Mouse (Mus musculus) naive thymus-derived CD4-positive, alpha-beta T cell, adult 2 months (primary cell): ENCODE data around the gene Tmco5.

Experiments
- DNase-seq: peaks from one replicate; pipeline ENCODE4 v3.0.0-alpha.2; 2011; ENCODE audit warnings: low read depth

The Tmco5 gene

DNA sequence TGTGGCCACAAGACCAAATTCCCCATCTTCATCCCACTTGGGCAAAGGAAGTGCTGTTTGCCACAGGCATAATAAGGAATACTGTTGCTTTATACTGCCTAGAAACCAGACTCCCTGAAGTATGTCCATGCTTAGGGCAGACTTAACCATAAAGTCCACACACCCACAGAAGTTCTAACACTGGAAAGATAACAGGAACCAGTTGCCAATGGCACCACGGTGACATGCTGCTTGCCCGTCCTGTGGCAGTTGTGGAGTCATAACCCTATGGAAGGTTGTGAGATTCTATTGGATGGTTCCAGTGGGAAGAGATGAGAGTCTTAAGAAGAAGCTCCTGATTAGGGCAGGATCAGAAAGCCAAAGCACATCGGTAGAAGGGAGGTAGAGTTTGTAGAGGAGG lies at the start of gene Tmco5:
TSS of gene Tmco5 (plus strand) at position 301 of the 400 bp plus-strand sequence.
- DNase-seq = no peak

DNA sequence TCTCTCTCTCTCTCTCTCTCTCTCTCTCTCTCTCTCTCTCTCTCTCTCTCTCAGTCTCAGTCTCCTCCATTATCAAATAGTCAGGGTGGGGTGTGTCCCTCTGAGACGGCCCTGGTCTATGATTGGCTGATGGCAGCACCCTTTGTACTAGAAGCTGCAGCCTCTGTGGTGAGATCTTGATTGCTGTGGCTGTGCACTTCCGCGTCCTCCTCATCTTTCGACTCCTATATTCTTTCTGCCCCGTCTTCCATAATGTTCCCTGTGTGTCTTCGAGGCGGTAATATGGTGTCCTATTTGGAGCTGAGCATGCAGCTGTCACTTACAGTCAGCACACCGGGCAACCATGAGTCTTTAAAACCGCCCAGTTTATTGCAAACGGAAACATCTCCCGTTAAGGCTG lies 46.6 kb upstream of the Tmco5 start:
- no peak for DNase-seq

DNA sequence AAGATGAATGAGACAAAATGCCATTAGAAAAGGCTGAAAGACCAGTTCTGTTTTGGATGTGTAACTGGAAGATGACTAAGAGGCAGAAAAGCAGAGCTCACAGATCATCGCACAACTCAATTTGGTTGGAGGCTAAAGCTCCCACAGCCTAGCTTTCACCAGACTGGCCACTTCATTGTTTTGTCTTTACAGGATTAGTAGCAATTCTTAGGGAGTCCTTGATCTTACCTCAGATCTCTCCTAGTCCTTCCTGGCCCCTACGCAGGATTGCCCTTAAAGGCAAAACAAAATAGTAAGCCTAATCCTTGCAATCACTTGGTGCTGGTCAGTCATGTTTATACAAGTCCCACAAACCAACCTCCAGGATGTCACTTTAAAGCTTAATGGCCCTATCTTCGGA lies 40.7 kb upstream of the Tmco5 start:
- no peak for DNase-seq

DNA sequence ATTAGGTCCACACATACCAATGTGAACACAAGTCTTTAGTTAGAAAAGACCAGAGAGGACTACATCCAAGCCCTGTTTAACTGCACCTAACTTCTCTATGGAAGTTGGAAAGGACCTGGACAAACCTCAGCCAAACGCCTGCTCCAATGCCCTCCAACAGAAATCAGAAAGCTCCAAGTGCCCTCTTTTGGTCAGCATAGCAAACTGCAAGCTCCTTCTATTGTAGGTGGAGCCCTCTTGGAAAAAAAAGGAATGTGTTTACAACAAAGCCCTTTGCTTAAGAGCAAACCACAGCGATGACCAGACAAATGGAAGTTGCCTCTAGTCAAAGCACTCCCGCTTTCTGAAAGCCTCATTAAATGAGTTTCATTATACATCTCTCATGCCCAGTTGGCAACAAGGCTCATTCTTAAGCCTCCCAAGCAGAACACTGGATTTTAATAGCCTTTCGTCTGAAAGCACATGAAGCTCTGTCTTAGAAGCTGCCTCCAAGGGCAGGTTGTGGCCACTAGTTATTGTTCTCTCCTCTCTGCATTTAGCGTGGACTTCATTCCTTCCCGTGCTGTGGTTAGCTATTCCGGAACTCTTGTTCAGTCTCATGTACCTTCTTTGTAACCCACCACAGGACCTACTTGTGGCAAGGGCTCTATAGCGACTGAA lies 39.8 kb upstream of the Tmco5 start:
- DNase-seq = no peak

DNA sequence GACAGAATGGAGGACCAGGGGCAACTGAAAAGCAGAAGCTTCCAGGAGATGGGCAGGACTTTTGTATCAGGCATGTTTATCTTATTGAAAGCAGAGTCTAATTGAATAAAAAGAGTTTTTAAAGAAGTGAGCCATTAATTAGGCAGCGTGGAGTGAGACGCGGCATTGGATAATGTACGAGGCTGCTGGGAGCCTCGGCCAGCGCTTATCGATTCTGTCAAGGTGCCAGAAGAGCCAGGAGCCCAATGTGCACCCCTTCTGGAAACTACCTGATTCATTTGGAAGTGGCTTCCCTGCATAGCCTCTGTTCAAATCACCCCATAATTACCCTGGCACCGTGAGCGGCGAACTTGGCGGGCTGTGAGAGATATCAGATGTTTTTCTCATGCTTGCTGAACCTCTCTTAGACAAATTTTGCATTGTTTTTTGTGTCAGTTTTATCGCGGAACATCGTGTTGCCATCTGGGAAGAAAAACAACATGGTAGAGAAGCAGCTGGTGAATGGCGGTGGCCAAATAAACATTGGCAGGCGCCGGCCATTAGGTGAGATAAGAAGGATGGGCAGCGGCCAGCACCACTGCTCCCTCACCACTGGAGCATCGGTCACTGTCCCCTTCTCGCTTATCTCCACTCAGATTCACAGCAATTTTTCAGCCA lies 28.4 kb upstream of the Tmco5 start:
- DNase-seq = no peak

DNA sequence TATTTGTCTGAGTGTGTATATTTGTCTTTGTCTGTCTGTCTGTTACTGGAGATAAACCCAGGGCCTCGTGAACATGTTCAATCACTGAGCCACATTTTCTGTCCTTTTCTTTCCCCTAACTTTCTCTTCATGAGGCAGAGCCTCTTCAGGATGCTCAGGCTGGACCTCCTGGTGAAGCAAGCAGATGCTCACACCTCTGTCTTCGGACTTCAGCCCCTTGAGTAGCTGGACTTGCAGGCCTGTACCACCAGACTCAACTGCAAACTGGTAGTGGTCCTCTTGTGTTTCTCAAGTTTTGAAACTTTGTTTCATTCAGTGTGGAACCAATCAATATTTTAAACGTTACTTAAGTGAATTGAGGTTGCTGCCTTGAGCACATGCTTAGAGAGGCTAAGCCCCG lies 27.1 kb upstream of the Tmco5 start:
- no peak for DNase-seq

DNA sequence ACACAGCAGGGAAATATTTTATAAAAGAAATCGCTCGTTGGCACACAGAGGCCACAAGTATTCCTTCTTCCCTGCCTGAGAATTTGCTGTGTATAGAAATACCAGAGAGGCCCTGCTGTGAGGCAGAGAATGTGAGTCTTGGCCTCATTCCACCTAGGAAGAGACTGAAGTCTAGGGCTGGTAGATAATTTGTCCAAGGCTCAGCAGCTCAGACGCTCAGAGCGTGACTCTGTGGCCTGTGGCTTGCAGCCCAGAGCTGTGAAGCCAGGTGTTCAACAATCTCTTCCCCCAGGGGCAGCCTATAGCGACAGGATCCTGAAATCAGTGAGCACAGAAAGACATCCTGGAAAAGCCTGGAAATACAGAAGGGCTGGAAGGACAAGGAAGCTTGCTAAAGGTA lies 26.2 kb upstream of the Tmco5 start:
- no peak for DNase-seq

DNA sequence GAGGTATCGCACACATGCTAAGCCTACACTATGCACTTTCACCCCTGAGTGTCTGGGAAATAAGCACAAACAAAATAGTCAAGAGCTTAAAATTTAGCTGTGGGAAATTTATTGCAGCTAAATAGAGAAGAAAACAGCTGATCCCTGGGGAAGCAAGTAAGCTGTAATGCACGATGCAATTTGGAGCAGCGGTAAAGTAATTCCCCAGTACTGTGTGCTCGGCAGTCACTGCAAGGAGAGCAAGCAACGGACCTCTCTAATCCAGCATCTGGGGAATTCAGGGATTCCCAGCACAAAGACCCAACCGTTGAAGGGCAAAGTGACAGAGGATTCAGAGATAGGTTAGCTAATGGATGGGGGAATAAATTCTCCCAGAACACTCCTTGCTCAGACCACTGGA lies 19.8 kb upstream of the Tmco5 start:
- no peak for DNase-seq

DNA sequence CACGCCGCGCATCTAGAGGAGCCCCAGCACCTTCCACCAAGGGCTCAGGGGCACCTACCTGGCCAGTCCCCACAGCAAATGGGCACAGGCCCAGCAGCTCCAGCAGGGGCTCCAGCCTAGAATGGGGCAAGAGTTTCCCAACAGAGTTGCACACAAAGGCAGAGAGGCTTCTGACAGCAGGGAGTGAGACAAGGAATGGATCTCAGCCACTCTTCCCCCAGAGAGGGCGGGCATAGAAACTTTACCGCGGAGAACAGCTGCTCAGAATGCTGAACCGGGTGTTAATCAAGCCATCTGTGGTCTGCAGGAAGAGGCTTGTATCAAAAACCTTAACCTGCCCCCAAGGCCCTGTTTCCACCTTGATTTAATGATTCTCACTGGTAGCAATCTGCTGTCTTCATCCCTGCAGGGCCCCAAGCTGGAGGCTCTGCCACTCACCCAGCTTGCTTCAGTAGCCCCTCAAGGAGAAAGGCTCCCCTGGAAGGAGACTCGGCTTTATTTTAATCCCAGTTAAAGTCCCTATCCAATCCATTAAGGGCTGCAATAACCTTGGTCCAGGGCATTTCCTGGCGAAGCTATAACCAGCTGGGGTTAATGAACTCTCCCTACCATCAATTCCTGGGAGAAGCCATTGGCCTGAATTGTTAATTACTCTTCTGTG lies 1.4 kb upstream of the Tmco5 start:
- DNase-seq = no peak

DNA sequence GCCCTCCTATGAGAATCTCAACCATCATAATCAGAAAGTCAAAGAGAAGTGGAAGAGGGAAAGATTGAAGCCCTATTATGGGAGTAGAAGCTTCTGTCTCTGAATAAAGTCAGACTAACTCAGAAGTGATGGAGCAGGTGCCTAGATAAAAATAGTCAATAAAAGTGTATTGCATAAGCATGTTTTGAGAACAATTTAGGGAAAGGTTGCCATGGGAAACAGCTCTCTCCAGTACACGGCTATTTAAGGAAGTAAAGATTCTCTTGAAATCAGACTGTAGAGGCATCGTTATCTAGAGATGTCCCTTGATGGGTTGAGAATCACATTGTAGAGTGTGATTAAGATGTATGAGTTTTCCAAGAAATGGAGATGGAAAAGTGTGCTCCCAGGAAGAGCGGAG lies 1.2 kb downstream of the Tmco5 start:
- no peak for DNase-seq

DNA sequence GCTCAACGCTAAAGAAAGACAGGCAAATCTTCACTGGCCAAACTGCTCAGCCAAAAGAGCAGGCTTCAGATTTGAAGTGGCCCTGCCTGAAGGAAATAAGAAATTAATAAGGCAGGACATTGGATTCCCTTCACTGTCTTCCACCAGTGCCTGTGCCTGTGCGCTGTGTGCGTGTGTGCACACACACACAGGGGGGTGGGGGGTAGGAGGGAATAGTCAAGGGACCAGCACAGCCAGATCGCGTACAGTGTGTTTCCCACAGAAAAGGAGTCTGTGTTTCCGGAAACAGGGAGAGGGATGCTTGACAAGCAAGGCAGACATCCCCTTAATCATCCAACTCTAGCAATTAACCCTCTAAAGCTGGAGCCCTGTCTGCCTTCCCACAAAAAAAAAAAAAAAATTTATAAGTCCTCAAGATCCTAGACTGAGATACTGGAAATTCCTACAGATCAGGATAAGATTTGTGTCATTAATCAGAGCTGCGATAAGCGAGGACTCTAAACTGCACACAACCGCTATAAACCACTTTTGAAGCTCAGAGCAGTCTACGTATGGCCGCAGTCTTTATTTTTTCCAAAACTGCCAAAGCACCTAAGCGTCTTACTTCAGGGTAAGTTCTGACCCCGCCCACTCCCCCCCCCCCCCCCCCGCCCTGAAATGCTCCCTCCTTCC lies 15.0 kb downstream of the Tmco5 start:
- DNase-seq = no peak

DNA sequence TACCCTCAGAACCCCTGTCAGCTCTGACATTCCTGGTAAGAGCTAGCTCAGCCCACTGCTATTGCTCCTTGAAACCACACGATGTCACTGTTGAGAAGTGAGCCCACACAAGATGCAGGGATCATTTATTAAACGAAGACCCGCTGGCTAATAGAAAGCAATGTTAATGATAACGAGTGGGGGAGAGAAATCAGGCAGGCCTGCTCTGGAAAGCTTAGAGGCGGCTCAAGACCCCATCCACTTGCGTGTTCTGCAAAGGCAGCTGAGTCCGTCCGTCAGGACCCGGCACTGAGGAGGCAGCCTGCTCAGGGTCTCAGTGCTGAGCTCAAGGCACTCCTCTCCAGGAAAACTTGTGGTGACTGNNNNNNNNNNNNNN lies 15.5 kb downstream of the Tmco5 start:
- peak; percentile 36 for DNase-seq

DNA sequence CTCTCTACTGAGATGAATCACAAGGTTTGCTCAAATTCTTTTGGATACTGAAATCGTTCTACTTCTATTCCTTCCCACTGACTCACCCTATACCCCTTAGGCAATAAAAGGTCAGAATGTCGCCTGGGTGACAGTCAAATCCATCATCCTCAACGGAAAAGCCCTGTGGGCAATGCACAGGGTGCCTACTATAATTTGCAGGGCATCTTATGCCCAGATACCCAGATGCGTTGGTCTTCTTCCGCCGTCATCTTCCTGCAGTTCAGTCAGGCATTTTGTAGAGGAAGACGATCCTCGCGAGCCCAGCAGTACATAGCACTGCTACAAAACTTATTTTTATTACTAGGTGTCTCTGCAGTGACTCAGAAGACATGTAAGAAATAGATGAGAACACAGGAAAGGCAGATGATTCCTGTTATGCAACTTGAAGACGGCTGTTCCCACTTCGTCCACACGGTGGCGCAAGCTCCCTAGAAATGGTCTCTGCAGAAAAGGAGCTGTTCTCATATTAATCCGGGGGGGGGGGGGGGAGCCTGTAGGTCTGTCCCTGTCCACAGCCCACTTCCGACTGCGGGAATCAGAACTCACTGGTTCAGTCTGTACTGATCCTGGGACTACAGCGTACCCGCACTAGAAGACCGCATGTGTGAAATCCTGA lies 21.3 kb downstream of the Tmco5 start:
- peak; percentile 84 for DNase-seq

DNA sequence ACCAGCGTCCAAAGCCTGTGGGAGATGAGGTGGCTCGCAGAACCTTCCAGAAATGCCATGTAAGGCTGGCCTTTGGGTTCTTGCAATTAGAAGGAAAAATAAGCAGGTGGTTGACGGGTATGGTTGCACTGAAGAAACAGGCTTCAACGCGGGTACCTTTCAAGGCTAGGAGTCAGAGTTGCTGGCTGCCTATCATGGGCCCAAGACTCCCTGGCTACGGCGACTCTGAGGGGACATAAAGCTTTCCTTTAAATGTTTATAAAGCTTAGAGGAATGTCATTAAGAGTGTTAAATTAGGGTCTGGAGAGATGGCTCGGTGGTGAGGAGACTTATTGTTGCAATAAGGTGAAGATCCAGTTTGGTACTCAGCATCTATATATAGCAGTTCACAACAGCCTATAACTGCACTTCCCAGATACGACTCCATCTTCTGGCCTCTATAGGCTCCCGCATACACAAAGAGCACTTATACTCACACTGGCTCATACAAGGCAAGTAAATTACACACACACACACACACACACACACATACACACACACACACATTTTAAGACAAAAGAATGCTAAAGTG lies 21.9 kb downstream of the Tmco5 start:
- DNase-seq = no peak

DNA sequence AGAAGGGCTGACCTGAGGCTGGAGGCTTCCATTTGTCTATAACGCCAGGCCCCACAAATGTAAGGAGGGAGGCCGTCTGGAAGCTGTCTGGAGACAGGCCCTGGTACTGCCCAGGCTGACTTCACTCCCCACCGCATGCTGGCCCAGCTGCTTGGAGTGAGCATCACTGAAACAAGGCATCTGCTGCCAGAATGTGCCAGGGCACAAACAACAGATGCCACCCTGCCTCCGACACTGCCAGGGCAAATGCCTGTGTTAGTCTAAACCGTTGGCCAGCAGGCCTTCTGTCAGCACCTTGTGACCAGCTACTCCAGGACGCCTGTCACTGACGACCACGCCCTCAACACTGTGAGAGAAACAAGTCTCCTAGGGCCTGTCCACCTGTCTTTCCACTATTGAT lies 29.8 kb downstream of the Tmco5 start:
- no peak for DNase-seq

DNA sequence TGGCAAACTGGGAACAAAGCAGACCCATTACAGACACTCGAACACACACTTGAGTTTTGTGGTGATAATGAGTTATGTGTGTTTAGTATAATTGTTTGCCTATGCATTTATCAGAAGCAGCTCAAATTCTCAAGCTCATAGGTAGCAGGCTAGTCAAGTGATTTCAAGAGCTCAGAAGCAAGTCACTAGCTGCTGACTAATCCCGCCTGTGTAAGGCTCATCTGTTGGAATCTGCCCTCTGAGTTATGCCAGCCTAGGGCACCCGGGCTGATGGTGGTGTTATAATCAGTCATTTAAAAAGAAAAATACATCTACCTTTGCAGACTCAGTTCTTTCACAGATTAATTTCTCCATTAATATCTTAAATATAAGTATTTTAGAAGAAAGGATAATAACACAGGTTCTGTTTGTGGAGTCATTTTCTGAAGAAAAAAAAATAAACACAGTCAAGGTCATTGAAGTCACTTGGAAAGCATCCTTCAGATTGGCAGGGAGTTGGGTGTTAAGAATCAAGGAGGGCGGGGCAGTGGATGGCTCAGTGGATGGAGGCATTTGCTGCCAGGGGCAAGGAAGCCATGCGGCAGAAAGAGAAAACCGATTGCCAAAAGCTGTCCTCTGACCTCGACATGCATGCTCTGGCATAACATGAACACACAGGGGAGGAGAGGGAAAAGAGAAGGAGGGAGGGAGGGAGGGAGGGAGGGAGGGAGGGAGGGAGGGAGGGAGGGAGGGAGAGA lies 34.0 kb downstream of the Tmco5 start:
- DNase-seq = no peak

DNA sequence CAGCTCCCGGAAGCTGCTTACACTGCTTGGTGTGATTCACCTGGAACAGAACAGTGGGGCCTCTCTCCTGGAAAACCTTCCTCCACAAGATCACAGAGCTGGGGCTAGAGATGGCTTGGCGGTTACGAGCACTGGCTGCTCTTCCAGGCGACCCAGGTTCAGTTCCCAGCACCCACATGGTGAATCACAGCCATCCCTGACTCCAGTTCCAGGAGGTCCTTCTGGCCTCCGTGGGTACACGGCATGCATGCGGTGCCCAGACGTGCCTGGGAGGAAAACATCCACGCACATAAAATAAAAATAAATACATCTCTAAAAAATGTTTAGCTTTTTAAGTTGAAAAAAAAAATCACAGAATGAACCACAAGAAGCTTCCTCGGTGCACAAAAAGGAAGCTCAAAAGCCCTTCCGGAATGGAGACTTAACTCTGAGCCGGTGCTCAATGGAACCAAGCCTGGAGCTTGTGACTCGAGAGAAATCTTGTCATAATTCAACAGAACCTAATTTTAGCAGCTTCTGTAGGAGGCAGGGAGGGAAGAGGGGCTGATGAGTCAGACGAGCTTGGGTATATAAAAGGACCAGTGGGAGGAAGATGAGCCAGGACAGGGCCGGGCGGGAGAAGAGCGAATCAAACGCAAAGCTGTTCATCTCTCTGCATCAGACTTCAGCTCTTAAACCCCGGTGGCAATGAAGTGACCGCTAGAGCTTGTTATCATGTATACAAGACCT lies 35.4 kb downstream of the Tmco5 start:
- DNase-seq = no peak

DNA sequence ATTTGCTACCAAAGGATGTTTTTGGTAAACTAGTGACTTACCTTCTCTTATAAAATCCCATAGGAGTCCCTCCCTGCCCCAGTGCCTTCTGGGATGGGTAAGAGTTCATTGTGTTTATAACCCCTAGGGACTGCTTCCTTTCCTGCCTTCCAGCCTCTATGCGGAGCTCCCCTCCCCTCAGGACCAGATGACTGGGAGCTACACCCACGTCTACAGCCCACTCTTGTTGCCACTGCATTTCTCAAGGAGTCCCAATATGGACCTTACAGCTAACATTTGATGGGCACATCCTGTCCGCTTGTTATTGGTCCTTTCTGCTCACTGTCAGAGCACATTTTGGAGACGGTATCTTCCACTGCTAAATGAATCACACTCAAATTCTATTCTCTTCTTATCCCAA lies 36.1 kb downstream of the Tmco5 start:
- no peak for DNase-seq

DNA sequence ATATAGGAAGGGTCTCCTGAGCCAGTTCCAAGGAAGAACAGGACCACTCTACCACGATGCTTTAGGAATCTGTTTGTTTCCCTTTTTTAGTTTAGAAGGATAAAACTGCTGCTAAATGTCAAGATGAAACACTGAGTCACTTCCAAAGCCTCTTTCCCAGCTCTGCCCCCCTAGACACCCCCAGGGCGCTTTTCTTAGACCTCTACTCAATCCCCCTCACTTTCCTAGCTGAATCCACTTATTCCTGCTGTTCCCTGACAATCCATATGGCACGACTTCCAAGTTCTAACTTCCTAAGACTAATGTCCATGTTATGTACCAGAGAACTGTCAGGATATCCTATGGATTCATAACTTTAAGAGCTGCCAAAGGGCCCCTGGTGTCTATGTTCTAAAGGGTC lies 40.1 kb downstream of the Tmco5 start:
- DNase-seq = no peak

DNA sequence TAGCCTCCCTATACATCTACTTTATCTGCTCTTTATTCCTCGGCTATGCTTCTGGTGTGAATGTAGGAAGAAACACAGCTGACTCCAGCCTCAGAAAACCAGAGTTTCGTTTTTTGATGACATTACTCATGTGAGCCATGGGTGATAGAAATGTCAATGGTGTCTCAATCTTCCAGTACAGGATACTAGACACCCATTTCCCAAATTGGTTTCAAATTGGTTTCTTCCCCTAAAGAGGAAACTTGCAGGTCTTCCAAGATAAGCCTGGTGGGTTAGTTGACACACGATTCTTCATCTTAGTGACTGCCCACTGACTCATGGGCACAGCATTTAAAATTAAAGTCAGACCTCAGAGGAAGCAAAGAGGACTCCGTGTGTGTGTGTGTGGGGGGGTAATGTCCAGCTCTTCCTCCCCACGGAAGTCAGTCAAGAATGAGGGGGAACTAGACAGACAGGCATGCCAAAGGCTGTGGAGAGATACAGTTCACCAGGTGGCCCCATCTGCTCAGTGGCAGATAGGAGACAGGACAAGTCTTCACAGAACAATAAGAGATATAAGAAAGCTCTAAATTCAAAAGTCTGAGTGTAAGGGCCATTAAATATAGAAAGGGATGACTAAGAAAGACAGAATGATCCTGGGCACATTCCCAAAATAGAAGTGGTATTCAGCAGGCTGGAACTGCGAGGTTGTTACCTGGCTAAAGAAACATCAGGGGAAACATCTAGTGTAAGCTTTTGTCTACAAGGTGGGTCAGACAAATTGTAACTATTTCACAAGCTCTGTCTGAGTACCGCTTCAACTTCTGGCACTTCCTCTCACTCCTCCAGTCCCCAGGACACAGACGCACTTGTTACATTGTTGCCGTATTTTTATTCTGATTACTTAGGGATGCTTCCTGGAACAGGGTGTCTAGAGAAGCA lies 44.3 kb downstream of the Tmco5 start:
- DNase-seq = no peak
